Mouse (Mus musculus) hindbrain, embryonic 14.5 days (tissue): Measurements from ENCODE around the gene Ces1c. TPM values are rescaled to one million over a fixed set of nuclear protein-coding genes. Genes with fewer than 3 reads are reported as not detected.

ENCODE experiments used
- ATAC-seq: fragments of 200-750 bp; cut with Nextera tagmentation; 2 replicates; pipeline ENCODE4 v1.8.0; 2017; ENCODE audit warnings: moderate number of reproducible peaks, mild to moderate bottlenecking, moderate TSS enrichment, moderate library complexity; ENCODE audit not compliant: low FRiP score
- DNase-seq: peaks from one replicate; pipeline ENCODE4 v3.0.0-alpha.2; 2015; ENCODE audit warnings: low spot score
- H3K27ac ChIP-seq: fragments of 300-500 bp; sonication (generic); 2 replicates; pipeline ENCODE4 v1.5.1; 2014; ENCODE audit warnings: mild to moderate bottlenecking, moderate library complexity
- H3K27me3 ChIP-seq: fragments of 300-500 bp; sonication (generic); 2 replicates; pipeline ENCODE4 v1.6.1; 2014; ENCODE audit warnings: mild to moderate bottlenecking, low read length, mixed read lengths; ENCODE audit not compliant: control insufficient read depth, insufficient read depth
- H3K36me3 ChIP-seq: fragments of 300-500 bp; sonication (generic); replicated peaks from 2 replicates; pipeline ENCODE4 v1.6.1; 2014; ENCODE audit not compliant: control insufficient read depth, insufficient read depth
- H3K4me1 ChIP-seq: fragments of 300-500 bp; sonication (generic); replicated peaks from 2 replicates; pipeline ENCODE4 v1.6.1; 2014; ENCODE audit warnings: antibody characterized with exemption, low read length, mixed read lengths; ENCODE audit not compliant: control insufficient read depth, insufficient read depth
- H3K4me2 ChIP-seq: fragments of 300-500 bp; sonication (generic); replicated peaks from 2 replicates; pipeline ENCODE4 v1.6.1; 2014; ENCODE audit warnings: mild to moderate bottlenecking, moderate library complexity
- H3K4me3 ChIP-seq: fragments of 300-500 bp; sonication (generic); replicated peaks from 2 replicates; pipeline ENCODE4 v1.5.1; 2014; ENCODE audit warnings: mild to moderate bottlenecking, low read length
- H3K9ac ChIP-seq: fragments of 300-500 bp; sonication (generic); 2 replicates; pipeline ENCODE4 v1.6.1; 2014
- H3K9me3 ChIP-seq: fragments of 300-500 bp; sonication (generic); 2 replicates; pipeline ENCODE4 v1.6.1; 2016; ENCODE audit warnings: low read length; ENCODE audit not compliant: control insufficient read depth
- WGBS: fragments of 180-500 bp; shearing (Covaris S2); extraction: QIAGEN DNeasy Blood & Tissue Kit; methylation state at CpG from one replicate; pipeline ENCODE4 v1.1.7; 2014; 5-methylcytosine and 5-hydroxymethylcytosine counted together
- polyA plus RNA-seq: library from polyadenylated mRNA; unstranded; fragments of >200 nt; fragmentation: Nextera tagmentation; extraction: Ambion mirVana; gene quantifications from 2 replicates; pipeline ENCODE4 v1.2.1, GENCODE M21; 2014

Gene Ces1c
- polyA plus RNA-seq, 1 experiment from 2014 or later, result not detected

DNA sequence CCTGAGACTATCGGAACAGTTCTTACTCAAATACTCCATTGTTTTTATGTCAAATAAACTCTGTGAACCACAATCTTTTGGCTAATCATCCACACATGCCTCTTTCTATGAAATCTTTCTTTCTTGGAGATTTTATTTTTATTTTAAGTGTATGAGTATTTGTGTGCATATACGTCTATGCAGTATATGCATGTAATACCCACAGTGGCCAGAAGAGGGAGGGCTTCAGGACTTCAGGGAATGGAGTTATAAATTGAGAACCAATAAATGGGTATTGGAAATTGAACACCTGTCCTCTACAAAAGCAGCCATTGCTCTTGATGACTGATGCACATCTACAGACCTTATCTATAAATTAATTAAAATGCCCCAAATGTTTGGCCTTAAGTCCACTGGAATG lies 1.1 kb upstream of the Ces1c start:
- H3K27ac ChIP-seq, result no peak overlapping the region
- ATAC-seq (no peak), DNase-seq (no peak)
- no peaks in the 10 kb centered on the region for H3K9me3 ChIP-seq
- H3K4me3 ChIP-seq, result no peak overlapping the region
- H3K4me2 ChIP-seq, result no peak overlapping the region
- H3K27me3 ChIP-seq, result no peaks in the 10 kb centered on the region
- no peaks in the 10 kb centered on the region for H3K36me3 ChIP-seq
- 92% methylated on average over 2 of the region's 2 CpGs for WGBS
- H3K9ac ChIP-seq, result no peak overlapping the region
- H3K4me1 ChIP-seq, result no peaks in the 10 kb centered on the region

DNA sequence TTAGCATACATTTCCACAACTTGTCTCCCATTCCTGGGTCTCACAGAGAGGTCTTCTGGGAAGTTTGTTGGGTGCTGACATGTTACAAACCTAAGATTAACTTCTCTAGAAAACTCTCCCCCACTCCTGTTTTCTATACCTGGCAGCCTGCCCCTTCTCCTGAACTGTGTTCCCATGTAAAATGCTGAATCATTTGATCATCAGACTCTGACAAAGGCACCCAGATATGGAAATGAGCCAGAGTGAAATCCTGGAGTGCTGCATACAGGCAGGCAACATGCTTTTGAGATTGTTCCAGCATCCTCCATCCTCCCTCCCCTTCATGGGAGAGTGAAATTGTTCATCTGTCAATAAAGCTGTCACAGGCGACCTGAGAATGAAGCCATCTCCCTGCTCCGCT lies 4.6 kb downstream of the Ces1c start:
- no peak overlapping the region for H3K27ac ChIP-seq
- no peak overlapping the region for H3K4me3 ChIP-seq
- no peaks in the 10 kb centered on the region for H3K36me3 ChIP-seq
- no peak overlapping the region for H3K9ac ChIP-seq
- no peak for ATAC-seq
- no peaks in the 10 kb centered on the region for H3K27me3 ChIP-seq
- 86% methylated on average over 2 of the region's 2 CpGs for WGBS
- H3K4me1 ChIP-seq, result no peaks in the 10 kb centered on the region
- H3K4me2 ChIP-seq, result no peak overlapping the region
- H3K9me3 ChIP-seq, result no peaks in the 10 kb centered on the region
- no peak for DNase-seq

DNA sequence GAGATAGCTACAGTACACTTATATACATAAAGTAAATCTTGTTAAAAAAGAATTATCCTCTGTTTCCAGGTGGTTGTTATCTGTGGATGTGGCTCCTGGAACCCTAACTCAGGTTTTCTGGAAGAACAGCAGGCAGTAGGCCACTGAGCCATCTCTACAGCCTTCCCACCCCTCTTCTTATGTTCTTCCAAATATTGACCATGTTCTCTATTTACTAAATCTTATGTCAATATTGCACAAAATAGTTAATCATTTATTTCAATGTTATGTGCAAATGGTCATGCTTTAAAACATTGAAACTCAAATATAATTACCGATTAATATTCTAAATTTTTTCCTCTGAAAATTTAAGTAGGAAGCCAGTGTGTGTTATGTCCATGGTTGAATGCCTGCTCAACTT lies 9.1 kb downstream of the Ces1c start:
- DNase-seq (no peak), ATAC-seq (no peak)
- Histone ChIP-seq H3K9ac (no peak overlapping the region), H3K27ac (no peak overlapping the region), H3K4me3 (no peak overlapping the region), H3K9me3 (no peaks in the 10 kb centered on the region), H3K4me1 (no peaks in the 10 kb centered on the region), H3K36me3 (no peaks in the 10 kb centered on the region), H3K4me2 (no peak overlapping the region), H3K27me3 (no peaks in the 10 kb centered on the region)
- WGBS, result 87% methylated on average over 1 of the region's 1 CpGs

DNA sequence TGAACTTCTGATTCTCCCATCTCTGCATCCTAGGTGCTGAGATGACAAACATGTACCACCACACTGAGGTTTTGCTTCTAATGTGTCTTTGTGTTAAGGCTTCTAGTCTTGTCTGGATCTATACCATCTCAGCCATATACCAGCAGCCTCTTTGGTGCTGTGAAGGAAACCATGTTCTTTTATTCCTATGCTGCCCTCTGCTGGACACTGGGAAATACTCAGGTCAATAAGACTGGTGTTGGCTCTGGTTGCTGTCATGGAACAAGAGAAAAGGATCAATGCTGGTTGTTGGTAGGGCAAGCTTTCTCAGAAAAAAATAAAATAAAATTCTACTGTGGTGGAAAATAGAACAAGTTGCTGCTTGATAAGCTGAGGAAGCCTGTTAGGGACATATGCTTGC lies 35.7 kb downstream of the Ces1c start:
- Histone ChIP-seq H3K9me3 (no peaks in the 10 kb centered on the region), H3K27ac (no peak overlapping the region), H3K4me3 (no peak overlapping the region), H3K36me3 (no peaks in the 10 kb centered on the region), H3K27me3 (no peaks in the 10 kb centered on the region), H3K4me2 (no peak overlapping the region), H3K4me1 (no peaks in the 10 kb centered on the region), H3K9ac (no peak overlapping the region)
- ATAC-seq (no peak), DNase-seq (peak; percentile 75)

DNA sequence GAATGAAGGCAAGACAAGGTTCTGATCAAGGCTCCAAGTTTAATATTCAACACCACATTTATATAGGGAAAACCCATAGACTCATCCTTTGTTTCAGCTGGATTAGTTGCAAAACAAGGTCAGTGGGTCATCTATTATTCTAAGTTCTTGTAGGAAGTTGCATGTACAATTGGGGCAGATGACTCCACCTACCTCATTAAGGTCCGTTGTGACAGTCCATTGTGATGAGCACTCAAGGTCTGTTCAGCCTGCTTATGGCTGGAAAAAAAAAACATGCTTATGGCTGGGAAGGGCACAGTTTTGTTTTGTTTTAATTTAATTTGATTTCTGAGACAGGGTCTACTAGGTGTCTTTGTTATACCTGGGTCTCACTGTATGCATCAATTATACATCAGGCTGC lies 39.8 kb downstream of the Ces1c start:
- no peaks in the 10 kb centered on the region for H3K27me3 ChIP-seq
- ATAC-seq, result no peak
- no peaks in the 10 kb centered on the region for H3K36me3 ChIP-seq
- H3K4me3 ChIP-seq, result no peak overlapping the region
- DNase-seq, result no peak
- no peaks in the 10 kb centered on the region for H3K4me1 ChIP-seq
- H3K4me2 ChIP-seq, result no peak overlapping the region
- WGBS, result 59% methylated on average over 1 of the region's 1 CpGs
- no peaks in the 10 kb centered on the region for H3K9me3 ChIP-seq
- no peak overlapping the region for H3K9ac ChIP-seq
- H3K27ac ChIP-seq, result no peak overlapping the region

DNA sequence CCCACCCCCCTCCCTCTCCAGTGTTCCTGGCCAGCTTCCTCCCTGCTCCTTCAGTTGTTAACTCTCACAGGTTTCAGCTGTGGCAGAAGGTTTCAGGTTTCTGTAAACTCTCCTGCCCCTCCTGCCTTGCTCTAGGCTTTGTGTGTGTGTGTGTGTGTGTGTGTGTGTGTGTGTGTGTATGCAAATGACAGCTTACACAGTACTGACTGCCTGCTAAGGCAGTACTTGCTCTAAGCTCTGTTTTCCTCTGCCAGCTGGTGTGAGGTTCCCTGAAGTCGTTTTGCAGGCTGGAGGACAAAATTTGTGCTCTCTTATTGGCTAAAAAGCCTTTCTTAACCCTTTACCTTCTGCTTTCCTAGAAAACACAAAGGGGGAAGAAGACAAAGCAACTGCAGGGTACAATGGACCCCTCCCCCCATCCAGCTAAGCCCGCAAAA lies 42.4 kb downstream of the Ces1c start:
- DNase-seq (peak; percentile 25), ATAC-seq (peak; percentile 59)
- H3K4me1 ChIP-seq, result no peaks in the 10 kb centered on the region
- H3K27ac ChIP-seq, result no peak overlapping the region
- no peak overlapping the region for H3K4me3 ChIP-seq
- 3% methylated on average over 2 of the region's 2 CpGs for WGBS
- no peaks in the 10 kb centered on the region for H3K36me3 ChIP-seq
- H3K9ac ChIP-seq, result no peak overlapping the region
- no peaks in the 10 kb centered on the region for H3K9me3 ChIP-seq
- no peaks in the 10 kb centered on the region for H3K27me3 ChIP-seq
- H3K4me2 ChIP-seq, result no peak overlapping the region

DNA sequence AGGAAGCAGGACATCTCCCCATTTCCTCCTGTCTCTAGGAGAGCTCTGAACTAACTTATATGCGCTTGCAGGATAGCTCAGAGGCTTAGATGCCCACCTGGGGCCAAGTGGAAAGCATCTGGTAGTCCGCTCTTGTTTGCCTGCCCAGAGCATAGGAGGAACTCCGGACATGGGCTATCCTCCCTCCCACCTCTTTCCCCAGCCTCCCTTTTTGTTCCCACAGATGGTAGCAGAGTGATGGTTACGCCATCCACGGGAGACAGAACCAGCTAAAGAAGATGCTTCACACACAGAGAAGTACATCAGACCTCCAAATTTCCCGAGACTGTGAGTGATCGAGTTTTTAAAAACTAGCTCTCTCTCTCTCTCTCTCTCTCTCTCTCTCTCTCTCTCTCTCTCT lies 42.9 kb downstream of the Ces1c start:
- no peaks in the 10 kb centered on the region for H3K27me3 ChIP-seq
- H3K9me3 ChIP-seq, result no peaks in the 10 kb centered on the region
- DNase-seq (no peak), ATAC-seq (no peak)
- no peaks in the 10 kb centered on the region for H3K36me3 ChIP-seq
- H3K4me2 ChIP-seq, result no peak overlapping the region
- H3K4me3 ChIP-seq, result no peak overlapping the region
- WGBS, result 33% methylated on average over 7 of the region's 7 CpGs
- H3K9ac ChIP-seq, result no peak overlapping the region
- no peak overlapping the region for H3K27ac ChIP-seq
- no peaks in the 10 kb centered on the region for H3K4me1 ChIP-seq

DNA sequence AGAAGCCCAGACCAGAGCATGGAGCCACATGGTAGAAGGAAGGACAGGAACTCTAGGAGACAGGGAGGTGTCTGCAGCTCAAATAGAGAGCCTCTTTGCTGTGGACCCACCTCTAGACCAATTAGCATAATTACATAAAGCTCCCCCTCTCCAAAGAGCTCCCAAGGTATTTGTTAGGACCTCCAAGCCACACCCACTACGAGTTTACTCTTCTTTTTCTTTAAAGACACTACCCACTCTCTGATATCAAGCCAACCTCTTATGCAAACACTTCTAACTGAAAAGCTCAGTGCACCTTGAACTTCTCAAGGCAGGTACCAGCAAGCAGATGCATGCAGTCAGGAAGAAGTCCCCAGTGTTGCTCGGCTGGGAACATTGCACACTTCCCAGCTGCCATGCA lies 51.2 kb downstream of the Ces1c start, which contains the start of gene Ces1b:
TSS of gene Ces1b (minus strand) at position 131 of the 400 bp plus-strand sequence.
- H3K9me3 ChIP-seq, result no peaks in the 10 kb centered on the region
- no peak within 1 kb of the TSS for H3K9ac ChIP-seq
- H3K4me2 ChIP-seq, result no peak within 1 kb of the TSS
- no peaks in the 10 kb centered on the region for H3K27me3 ChIP-seq
- H3K4me1 ChIP-seq, result no peaks in the 10 kb centered on the region
- 81% methylated on average over 2 of the region's 2 CpGs for WGBS
- H3K36me3 ChIP-seq, result no peaks in the 10 kb centered on the region
- no peak within 1 kb of the TSS for H3K4me3 ChIP-seq
- no peak for DNase-seq
- H3K27ac ChIP-seq, result no peak within 1 kb of the TSS
- no peak for ATAC-seq

DNA sequence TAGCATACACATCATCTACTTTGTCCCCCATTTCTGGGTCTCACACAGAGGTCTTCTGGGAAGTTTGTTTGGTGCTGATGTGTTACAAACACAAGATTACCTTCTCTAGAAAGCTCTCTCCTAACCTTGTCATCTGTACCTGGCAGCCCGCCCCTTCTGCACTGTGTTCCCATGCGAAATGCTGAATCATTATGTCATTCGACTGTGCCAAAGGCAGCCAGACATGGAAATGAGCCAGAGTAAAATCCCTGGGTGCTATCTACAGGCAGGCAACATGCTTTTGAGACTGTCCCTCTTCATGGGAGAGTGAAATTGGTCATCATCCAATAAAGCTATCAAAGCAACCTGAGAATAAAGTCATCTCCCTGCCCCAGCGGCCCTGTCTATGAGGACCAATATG lies 55.8 kb downstream of the Ces1c start:
- ATAC-seq (no peak), DNase-seq (no peak)
- Histone ChIP-seq H3K9ac (no peak overlapping the region), H3K4me2 (no peak overlapping the region), H3K9me3 (no peaks in the 10 kb centered on the region), H3K4me3 (no peak overlapping the region), H3K27me3 (no peaks in the 10 kb centered on the region), H3K4me1 (no peaks in the 10 kb centered on the region), H3K36me3 (no peaks in the 10 kb centered on the region), H3K27ac (no peak overlapping the region)
- WGBS, result 88% methylated on average over 4 of the region's 4 CpGs

DNA sequence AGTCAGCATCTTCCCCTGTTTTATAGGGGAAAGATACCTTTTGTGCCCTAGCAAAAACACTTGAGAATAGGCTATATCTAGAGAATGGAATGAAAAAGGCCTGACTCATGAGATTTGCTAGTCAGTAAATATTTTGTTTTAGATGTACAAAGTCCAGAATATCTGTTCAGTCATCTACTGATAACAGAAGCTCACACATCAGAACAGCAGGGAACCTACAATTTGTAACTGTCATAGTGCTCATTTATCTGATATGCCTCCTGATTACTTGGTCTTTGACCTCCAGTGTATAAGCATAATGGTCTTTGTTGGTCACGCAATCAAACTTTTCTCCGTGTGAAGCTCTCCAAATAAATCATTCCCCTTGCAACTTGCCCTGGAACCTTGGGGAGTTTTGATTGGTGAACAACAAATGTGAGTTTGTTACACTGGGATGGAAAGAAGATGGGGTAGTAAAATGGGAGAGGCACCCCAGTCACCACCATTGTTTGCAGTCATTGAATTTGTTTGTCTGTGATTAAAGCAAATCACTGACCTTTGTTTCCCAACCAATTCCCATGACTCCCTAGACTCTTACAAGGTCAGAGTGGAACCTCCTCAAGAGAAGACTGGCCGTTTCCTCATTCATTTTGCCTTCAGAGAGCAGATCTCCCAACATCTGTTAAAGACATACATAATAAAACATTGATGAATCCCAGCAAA lies 67.5 kb downstream of the Ces1c start:
- H3K4me1 ChIP-seq, result no peaks in the 10 kb centered on the region

More for the DNA sequence above, 67.5 kb downstream of the Ces1c start:
- Histone ChIP-seq H3K9me3 (no peaks in the 10 kb centered on the region), H3K4me3 (no peak overlapping the region), H3K4me2 (no peak overlapping the region), H3K36me3 (no peaks in the 10 kb centered on the region), H3K27ac (no peak overlapping the region), H3K27me3 (no peaks in the 10 kb centered on the region), H3K9ac (no peak overlapping the region)
- 36% methylated on average over 3 of the region's 3 CpGs for WGBS
- DNase-seq (no peak), ATAC-seq (no peak)
